Mouse (Mus musculus) CD4-positive, CD25-positive, alpha-beta regulatory T cell, adult 4 months (primary cell): ENCODE measurements at regions not wholly inside any gene's neighbourhood (a gene's known extent, or its start where the extent isn't known, plus 50 kb on each side); places are given as distances from the start of the nearest gene placed in this dataset.

Experiments
- ATAC-seq: one replicate; pipeline ENCODE4 v1.8.0; 2017

DNA sequence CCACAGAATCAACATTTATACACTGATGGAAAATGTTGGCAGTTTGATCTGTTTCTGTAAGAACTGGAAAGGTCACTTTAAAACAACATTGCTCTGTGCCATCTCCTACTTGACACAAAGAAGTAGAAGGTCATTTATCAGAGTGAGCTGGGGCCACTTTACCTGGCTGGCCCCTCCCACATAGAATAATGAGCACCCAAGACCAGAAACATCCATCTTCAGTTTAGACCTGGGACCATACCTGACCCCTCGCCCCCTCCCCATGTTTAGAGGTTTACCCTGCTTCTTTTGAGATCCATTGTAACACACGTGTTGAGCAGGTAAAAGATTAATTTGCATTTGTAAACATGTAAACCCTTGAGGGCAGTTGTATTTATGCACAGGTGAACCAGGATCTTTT is 366.8 kb upstream of the Adgrl2 start:
- ATAC-seq: no peak

DNA sequence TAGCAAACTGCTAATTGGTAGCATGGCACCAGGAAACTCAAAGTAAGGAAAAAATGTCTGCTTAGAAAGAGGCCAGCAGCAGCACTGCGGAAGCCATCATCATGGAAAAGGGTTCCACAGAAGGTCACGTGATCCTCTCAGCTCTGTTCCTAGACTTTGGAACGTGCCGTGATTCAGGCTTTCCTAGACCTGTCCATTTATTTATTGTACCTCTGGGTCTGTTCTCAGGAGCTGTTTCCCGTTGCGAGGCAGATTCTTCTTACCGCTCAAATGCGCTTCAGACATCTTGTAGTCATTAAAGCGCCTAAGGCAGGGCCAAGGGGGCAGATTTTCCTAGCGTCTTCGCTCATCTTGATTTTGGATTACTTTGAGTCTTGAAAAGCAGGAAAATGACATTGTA is 365.0 kb upstream of the Adgrl2 start:
- no peak for ATAC-seq

DNA sequence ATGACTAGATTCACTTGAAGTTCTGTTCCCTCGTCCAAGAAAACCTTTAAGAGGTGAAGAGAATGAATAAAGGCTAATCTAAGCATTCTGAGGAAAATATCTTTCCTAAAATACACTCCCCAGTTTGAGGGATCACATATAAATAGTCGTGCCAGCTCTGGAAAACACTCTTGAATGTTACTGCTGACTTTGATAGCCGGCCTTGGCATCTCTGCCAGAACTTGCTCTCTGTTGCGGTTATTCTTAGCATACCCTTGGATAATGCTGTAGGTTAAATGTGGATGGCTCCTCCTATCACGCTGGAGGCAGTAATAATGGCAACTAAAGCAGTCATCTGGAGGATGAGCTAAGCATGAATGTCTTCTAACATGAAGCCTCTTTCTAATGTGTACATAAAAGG is 363.6 kb upstream of the Adgrl2 start:
- no peak for ATAC-seq

DNA sequence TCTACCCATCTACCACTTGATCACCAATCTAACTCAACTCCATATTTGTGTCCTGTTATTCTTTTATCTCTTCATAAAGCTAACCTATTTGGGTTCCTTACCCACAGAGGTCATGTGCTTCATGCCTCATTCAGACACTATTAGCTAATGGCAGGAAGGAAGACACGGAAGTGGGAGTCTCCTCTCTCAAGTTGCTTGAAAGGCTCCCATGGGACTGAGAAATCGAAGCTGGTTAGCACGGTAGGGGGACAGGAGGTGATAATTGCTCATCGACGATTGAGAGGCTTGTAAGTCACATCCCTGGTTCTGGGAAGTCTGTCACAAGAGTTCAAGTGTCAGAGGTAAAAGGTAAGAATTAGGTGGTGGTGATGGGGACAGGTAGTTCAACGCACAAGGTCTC is 362.2 kb upstream of the Adgrl2 start:
- no peak for ATAC-seq

DNA sequence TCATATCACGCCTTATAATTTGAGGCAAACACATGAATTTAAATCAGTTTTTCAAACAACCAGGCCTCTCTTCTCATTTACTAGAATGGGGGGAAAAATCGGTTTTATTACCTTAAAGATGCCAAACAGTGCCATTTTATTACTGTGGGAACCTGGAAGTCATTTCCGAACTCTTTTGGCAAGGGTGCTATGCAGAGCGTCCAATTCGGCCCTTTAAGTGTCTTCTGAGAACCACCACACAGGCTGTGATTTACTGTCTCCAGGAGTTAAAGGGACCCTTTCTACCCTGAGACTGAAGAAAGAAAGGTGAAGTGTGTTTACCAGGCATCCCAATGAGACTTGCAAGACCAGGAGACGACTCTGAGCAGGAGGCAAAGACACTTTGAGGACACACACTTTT is 359.4 kb upstream of the Adgrl2 start:
- ATAC-seq: no peak

DNA sequence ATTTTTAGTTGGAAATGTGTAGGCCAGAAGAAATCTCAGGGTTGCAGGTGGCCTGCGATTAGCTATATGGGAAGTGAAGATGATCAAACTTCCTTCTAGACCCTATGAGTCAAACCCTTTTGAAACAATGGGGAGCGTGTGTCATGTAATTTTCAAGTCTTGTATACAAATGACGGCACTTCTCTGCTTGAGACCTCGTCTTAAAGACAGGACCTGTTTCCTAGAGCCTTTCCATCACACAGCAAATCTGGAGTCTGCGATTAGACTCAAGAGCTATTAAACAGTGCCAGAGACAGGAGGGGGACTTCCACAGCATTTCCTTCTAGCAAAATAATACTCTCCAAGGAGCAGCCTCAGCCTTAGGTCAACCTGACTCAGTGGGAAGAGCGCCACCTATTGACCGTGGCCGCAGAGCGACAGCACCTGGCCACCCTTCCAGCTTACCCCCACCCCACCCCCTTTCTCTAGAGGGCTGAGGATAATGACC is 358.9 kb upstream of the Adgrl2 start:
- peak; percentile 79 for ATAC-seq

DNA sequence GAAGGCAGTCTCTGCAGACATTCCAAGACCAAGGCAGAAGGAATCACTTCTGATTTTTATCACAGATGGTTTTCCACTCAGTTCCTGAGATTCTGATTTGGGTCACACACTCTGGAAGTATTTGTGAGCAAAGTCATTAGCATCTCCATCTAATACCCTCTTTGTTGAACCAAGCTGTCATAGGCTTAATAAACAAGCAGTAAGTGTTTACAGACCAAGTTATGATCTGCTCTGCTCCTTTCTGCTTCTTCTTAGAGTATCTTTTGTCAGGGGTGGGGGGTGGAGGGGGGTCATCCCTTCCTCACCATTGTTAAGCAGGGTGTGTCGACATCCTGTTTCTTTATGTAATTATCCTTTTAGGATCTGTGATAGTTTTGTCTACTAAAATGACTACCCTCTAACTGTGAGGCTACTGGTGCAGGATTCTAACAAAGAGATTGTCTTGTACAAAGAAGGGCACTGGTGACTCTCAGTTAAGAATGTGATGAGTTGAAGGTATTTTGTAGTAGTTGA is 358.2 kb upstream of the Adgrl2 start:
- no peak for ATAC-seq

DNA sequence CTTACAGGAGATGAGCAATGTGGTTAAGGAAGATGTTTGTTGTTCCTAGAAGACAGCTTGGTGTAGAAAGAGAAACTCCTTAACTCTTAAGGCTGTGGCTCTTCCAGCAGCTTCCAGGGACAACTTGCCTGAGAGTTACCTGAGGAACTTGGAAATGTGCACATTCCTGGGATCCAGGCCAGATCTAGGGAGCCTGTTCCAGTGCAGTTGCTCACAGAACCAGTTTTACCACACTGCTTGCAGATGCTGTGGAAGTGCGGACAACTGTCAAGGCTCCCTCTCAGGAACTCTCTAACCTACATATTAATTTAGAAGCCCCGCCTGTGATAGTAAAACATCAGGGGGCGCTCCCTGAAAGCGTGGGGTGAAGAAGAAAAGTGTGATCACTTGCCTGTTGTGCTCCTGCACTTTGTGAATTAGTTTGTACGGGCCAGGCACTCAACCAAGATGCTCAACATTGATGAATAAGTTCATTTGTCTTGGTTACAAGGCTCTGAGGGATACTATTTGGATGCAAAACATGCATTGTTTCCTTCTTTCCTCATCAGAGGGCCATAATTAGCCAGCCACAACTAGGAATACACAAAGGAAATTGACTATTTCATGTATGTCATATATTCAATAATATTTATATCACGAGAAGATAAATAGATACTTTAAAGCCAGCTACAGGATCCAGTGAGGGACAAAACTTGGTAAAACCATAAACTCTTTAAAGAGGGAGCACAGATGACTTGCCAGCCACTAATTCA is 357.1 kb upstream of the Adgrl2 start:
- ATAC-seq: no peak

DNA sequence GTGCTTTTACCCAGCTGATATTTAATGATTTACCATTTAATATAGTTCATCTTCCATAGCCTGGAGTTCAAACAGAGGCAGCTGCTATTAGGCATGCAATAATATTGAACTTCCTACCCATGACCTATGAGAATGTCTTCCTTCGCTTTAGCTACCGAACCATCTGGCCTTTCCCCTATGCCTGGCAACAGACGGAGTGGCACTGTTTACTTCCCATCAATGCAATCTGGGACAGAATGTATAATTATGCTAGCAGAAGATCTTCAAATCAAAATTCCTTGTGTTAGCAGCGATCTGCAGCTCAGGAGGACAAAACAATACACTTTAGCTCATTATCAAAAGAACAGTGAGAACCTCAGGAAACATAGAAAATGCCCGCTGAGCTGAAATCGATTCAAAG is 352.2 kb upstream of the Adgrl2 start:
- no peak for ATAC-seq

DNA sequence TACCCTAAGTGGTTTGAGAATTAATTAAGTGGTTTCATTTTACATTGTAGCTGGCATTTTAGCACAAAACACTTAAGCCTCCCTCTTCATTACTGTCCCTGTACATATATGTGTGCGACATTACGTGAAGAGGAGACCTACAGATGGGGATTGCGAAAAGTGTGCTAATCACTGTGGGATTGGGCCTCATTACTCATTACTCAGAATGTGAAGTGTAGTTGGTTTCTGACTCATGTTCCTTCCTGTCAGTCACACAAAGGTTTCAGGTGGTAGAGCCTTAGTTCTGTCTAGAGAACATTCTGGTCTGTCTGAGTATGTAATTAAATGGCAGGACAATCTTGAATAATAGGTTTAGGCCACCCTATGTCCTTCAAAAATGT is 349.0 kb upstream of the Adgrl2 start:
- ATAC-seq: peak; percentile 77

DNA sequence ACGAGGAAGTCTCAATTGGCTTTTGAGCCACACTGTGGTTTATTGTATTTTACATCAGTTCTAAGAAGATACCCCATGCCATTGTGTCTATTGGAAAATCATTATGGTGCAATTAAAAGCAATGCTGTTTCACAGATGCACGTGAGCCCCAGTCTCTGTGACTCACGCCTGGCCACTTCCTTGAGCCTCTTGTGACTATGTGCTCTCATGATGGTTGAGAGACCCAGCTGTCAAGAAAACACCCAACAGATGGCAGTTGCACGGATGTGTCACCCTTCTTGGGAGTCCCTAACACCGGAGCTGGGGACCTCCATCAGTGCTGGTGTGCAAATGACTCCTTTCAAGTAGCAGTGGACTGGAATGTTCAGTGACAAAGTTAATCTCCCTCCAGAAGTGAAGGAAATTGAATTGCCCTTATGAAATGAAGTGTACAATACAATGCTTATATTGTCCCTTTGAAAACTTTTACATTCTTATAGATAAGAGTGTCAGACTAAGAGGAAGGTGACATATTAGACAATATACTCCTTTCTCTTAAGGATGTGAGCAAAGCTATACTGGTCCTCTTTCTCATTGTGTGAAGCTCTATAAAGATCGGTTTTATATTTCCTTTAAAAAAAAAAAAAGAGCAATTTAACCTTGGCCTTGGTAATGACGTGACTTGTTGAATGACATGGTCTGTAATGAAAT is 348.5 kb upstream of the Adgrl2 start:
- ATAC-seq: peak; percentile 51

DNA sequence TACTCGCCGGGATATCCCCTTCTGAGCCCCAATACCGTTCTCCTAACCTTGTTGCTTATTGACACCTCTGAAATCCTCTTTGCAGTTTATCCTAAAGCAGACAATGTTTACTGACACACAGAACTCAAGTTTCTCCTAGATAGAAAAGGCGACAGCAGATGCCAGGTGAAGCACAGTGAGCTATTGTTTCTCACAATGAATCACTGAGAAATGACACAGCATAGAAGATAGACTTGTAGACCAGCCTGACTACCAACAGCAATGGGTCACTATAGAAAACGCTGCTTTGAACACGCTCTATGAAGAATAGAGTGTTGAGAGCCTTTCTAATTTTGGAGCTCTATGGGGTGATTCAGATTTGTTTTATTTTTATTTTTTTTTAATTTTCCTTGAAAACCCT is 344.9 kb upstream of the Adgrl2 start:
- no peak for ATAC-seq

DNA sequence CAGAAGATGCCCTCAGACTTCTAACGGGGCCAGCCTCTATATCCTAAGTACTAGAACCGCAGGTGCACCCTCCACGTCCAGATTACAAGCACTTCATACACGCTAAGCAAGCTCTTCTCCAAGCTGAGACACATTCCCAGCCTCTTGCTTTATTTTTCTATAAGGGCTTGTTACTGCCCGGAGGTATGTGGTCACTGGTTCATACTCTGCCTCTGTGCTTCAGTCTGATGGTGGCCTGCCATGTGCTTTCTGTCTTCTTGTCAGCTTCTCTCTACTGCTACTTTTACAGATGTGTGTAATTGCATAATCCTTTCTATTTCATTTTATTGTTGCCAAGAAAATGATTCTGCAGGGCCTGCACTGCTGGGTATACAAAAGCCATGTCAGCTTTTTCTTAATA is 343.3 kb upstream of the Adgrl2 start:
- ATAC-seq: no peak

DNA sequence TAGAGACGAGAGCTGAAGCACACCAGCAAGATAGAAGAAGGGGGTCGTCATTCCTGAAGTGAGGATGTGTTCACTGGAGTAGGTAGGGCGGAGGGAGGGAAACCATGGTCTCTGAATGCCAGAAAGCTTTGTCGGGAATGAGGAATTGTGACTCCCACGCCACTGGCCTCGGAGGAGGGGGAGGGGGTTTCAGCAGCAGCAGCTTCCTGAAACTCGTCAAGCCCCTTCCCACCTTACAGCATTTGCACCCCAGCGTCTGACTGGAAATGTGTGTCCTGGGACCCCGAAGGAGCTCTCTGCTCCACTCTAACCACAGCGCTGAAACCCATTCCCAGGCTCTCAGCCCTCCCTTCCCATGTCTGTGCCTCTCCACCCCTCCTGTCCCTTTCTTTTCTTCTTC is 342.8 kb upstream of the Adgrl2 start:
- ATAC-seq: no peak

DNA sequence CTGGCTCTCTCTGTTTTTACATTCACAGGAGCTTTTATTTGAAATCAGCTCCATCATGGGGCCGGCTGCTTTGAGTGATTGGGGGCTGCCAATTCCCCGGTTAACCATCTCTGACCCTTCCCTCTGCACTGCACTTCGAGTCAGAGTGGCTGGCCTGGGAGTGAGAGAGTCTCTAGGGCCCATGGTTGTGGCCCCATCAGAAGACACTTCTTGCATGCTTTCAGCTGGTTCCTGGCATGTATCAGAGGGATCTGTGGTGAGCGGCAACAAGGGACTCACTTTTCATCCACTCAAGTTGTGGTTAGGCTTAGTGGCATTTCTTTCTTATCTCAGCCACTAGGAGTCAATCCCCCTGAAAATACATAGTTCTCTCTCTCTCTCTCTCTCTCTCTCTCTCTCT is 341.8 kb upstream of the Adgrl2 start:
- ATAC-seq: no peak

DNA sequence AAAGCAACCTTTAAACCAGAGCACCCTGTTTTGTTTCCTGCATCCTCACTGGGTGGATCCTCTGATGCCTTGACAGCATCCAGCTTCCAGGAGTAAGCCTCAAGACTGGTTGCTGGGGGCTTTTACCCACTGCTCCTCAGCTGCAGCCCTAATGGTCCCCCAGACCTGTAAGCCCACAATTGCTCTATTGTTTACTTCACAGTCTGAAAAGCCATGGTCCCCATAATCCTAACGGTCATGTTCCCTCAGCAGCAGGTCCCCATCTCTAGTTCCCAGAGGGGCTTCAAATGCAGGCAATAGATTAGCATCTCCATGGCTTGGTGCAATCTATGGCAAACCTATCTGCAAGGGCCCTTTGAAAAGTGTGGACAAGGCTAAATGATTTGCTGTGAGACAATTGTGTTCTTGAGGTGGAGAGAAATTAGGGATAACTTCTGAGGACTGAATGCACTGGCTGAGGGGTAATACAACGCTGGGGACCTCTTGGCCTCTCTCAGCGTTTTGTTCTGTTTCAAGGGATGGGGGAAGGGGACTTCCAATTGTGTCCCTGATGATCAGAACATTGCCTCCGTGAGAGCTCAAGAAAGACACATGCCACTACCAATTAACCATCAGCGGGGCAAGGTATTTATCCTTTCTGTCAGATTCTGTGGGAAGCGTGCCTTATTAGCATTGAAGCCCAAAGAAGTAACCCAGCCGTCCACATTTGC is 341.1 kb upstream of the Adgrl2 start:
- no peak for ATAC-seq

DNA sequence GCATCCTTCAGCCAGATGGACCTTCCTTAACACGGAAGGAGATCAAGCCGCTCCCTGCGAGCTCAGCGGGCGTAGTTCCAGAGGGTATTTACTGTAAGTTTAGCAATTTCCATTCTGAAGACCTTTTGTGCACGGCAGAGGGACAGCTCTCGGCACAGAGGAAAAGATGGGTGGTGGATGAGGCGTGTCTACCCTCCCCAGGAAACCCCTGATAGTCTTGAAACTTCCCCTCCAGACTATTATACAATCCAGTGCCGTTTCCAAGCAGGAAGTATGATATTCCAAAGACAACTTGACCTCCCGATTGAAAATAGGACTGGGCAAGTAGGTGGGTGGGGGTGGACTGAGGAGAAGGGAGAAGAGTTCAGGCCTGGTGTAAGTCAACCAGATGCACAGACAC is 340.4 kb upstream of the Adgrl2 start:
- ATAC-seq: no peak

DNA sequence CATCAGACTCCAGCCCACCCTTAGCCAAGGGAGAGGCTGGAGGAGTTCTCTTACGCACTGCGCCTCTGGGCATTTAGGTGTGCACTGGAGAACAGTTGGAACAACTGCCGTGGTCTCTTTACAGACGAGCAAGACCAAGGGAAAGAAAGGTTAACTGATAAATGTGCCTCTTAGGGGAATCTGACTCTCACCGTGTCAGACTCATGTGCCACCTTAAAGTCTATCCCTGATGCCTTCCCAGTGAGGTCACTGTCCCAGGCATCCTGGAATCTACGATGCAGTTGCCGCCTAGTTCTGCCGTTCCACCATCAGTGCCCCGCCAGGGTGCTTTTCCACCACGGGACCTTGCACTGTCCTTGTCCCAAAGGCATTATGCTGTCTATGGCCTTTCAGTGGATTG is 339.7 kb upstream of the Adgrl2 start:
- no peak for ATAC-seq

DNA sequence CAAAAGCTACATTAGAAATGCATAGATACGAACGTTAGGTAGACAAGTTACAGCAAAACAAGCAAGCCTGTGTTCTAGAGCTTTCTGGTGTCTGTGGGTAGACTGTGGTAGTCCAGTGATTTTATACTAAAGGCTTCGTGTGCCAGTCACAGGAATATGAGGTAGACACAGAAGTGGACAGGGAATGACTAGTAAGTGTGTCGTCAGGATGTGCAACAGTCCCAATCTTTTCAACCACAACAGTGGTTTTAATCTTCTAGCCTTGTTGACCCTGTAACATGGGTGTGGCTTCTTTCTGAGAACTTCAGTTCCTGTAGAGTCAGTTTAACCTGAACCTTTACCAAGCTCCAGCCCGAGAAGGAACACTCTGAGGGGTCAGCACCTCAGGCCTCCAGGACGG is 339.3 kb upstream of the Adgrl2 start:
- ATAC-seq: no peak

DNA sequence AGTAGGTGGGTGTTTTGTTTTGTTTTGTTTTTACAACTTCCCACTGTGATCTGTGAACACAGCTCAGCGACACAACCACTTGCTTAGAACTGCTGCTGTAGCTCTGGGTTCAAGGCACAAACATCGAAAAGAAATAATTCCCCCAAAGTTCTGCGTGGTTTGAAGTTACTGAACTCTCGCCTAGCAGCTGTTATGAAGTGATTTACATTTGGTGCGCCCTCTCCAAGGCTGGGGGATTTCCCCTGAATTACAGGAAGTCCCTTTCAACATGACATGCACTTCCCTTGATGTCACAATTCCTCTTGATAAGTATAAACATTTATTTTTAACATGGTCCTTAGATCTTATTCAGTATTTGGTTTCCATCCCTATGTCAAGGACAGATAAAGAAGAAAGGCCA is 336.3 kb upstream of the Adgrl2 start:
- ATAC-seq: peak; percentile 98

DNA sequence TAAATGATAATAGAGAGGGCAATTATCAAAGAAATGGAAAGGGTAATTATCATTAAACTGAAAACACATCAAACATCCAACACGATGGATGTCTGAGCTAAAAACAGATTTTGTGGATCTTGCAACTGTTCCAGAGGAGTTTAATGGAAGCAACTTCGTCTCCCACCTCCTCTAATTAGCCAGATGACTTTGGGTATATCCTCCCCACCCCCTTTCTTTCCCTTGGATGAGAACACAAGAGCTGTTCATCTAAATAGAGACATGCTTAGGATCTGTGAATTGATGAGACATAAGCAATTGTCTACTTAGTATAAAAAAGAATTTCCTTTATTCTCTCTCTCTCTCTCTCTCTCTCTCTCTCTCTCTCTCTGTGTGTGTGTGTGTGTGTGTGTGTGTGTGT is 333.7 kb upstream of the Adgrl2 start:
- no peak for ATAC-seq

DNA sequence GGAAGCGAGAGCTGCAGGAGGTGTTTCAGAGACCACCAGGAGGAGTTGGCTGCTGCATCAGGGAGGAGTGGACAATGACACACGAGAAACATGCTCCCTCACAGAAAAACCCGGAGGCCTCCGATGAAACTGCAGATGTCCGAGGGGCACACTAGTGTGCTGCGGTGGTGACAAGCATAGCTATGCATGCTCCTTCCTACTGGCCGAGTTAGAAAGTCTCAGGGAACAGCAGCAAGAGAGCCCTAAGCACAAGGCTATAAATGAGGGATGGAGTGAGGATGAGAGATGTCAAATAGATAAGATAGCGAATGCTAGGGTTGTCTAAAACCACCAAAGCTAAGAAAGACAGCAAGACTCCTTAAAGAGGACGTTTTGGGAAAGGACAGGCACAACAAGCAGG is 328.4 kb upstream of the Adgrl2 start:
- ATAC-seq: no peak

DNA sequence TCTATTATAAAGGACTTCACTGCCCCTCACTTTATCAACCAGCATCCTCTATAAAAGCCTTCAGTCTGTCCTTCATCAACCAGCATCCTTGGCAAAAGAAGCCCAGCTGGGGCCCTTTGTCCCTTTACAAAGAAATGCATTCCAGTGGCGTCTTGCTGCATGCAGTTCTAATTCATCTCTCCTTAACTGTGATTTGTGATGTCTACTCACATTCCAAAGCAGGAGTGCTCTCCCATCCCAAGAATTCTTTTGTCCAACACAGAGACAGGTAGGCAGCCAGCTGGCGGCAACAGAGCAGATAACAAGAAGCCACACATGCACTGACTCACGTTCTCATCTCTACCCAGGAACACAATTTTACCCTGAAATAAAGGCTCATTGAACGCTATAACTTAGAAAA is 323.9 kb upstream of the Adgrl2 start:
- no peak for ATAC-seq

DNA sequence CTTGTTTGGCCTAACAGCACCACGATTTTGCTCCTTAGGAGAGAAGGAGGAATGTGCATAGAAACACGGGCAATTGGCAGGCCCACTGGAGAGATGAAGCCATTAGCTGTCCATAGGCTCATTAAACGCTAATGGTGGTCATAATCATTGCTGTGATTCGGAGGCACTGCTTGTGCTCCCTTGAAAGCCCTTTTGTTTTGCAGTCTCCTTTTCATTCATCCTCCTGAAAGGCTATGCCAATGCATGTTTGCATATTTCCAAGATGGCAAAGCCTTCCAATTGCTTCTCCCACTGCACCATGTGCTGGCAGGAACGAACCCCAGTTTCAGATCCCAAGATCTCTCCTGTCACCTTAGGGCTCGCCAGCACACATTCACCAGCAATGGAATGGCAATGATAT is 322.9 kb upstream of the Adgrl2 start:
- ATAC-seq: no peak
